Mouse (Mus musculus) thymus, adult 2 months (tissue): ENCODE measurements around the gene Morc3.

Source experiments
- CTCF ChIP-seq: fragments of 200-500 bp; IDR thresholded peaks from 2 replicates; pipeline ENCODE4 v1.5.1; 2012; ENCODE audit warnings: mild to moderate bottlenecking, control low read depth, low read length, moderate library complexity, borderline replicate concordance; ENCODE audit not compliant: control insufficient read depth, poor library complexity, insufficient read depth; ENCODE audit errors: extremely low read depth
- POLR2A ChIP-seq: fragments of 200-500 bp; IDR thresholded peaks from 2 replicates; pipeline ENCODE4 v1.6.1; 2012; ENCODE audit warnings: mild to moderate bottlenecking, low read length, control low read depth, moderate library complexity; ENCODE audit not compliant: control insufficient read depth, poor library complexity, insufficient read depth; ENCODE audit errors: extremely low read depth

DNA sequence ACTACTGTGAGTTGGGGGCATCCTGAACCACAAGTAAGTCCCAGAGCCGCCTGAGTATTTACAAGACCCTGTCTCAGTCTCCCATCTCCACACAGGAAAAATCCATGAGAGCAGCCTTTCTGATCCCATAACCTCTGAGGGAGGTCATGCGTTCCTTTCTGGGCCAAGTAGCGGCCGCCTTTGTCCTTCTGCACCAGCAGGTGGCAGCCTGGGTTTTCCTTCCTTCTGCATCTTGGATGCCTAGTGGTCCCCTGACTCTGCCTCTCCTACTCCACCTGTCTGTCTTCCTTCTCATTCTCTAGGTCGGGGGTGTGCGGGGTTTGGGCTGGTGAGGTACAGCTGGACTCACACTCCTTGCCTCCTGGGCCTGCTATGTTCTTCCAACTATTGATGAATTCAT lies 71.1 kb downstream of the Morc3 start:
- TF ChIP-seq POLR2A (no peak), CTCF (peak; percentile 46; the same call in 1 of the 2 replicates)
